Mouse (Mus musculus) common myeloid progenitor, adult 5-6 weeks (primary cell): Measurements from ENCODE around the gene 2200002D01Rik. TPM values are rescaled to one million over a fixed set of nuclear protein-coding genes. Genes with fewer than 3 reads are reported as not detected.

ENCODE experiments used
- ATAC-seq: replicated peaks from 2 replicates; pipeline ENCODE4 v1.8.0; 2016; ENCODE audit warnings: low read depth, mild to moderate bottlenecking, moderate TSS enrichment, inconsistent platforms; ENCODE audit not compliant: poor library complexity, severe bottlenecking
- total RNA-seq: library from RNA; stranded (forward); fragments of 200-1000, 187-1606 nt; gene quantifications from 2 replicates; pipeline ENCODE4 v1.2.3, GENCODE M21; 2017

2200002D01Rik gene
- total RNA-seq: 1.8 and 12.1 TPM in 2 replicates

DNA sequence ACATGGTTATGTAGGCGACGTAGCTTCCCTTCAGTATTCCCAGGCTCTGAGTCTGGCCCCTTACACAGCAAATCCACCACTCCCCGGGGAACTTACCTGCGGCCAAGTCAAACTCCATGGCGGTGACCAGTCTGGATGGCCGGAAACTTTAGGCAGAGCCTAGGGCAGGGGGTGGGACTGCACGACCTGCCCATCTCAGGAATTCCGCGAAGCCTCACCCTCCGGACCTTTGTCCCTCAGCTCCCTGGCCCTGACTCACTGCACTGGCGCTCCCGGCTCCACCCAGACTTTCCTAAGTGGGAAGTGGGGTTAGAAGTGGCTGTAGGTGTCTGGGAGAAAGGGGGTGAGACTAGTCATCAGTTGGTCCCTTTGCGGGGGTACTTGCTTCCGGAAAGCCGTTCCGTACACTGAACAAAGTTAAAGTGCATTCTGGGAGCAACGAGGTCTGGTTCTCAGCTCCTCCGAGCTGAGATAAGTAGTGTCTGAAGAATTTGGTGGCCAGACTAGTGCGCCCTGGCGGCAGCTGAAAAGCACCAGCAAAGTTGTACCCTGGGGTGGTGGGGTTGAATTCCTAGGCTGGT is at the start of gene 2200002D01Rik:
Gene 2200002D01Rik (minus strand): TSS at position 206 of the 581 bp plus-strand sequence.
- peak; percentile 34 for ATAC-seq

DNA sequence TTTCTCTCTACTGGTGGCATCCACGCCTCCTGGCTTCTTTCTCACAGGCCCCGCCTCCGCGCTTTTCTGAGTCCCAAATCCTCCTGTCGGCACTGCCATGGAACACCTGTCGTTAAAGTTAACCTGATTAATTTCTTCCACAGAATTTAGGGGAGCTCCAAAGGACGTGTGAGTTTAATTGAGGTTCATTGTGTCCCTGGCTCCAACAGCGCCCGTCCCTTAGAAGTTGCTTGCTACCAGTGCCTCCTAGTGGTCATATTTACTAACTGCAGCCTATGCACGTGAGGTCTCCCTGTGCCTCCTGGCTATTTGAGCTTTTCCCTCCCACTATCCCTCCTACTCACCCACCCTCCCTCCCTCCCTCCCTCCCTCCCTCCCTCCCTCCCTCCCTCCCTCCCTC is 48.7 kb upstream of the 2200002D01Rik start:
- ATAC-seq: peak; percentile 80

DNA sequence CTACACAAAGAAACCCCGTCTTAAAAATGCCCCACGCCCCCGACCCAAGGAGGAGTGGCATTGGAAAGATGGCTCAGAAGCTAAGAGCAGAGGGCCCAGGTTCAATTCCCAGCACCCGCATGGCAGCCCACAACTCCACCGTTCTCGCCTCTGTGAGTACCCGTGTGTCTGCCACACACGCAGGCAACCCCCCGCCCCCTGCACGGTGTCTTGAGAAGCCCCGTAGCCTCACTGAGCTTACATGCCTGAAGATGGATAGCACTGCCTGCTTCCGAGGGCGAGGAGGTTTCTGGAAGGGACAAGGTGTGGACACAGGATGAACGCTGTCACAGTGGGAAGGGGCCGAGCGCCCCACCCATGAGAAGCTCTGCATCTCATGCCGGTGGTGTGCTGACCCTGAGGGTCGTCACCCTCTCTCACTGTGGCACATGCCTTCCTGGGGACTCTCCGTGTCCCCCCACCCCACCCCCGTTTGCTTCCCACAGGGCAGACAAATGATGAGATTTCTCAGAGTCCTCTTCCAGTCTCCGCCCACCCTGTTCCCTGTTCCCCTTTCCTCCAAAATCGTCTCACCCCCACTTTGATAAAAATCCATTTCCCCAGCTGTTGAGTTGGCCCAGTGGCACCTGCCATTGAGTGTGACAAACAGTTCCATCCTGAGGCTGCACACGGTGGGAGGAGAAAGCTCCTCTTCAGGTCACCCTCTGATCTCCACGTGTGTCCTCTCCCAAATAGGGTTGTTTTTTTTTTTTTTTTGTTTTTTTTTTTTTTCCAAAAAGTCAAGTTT is 47.8 kb upstream of the 2200002D01Rik start:
- no peak for ATAC-seq

DNA sequence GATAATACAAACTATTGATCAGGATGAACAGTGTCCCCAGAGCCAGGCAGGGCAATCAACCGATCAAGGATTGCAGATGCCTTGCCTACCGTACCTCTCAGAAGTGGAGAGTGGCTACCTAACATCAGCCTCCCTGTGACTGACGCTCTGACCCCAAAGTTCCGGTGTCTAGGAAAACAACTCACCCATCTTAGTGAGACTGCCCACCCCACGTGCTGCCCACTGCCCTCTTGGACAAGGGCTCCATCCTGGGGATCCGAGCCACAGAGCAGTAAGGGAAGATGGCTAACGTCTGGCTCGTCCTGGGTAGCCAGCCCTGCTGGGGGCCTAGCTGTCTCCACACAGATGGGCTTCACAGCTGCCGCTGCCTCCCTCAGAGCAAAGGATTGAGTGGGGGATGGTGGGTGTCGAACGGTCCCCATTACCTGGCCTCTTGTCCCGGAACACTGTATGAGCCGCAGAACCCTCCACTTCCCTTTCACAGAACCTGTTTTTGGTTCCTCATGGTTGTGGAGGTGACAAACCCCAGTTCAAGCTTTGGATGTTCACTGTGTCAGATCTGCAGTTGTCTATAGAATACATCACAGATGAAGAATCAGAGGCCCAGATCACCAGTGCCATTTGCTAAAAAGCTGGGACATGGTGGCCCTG is 46.0 kb upstream of the 2200002D01Rik start:
- ATAC-seq: peak; percentile 28; the same call in 1 of the 2 replicates

DNA sequence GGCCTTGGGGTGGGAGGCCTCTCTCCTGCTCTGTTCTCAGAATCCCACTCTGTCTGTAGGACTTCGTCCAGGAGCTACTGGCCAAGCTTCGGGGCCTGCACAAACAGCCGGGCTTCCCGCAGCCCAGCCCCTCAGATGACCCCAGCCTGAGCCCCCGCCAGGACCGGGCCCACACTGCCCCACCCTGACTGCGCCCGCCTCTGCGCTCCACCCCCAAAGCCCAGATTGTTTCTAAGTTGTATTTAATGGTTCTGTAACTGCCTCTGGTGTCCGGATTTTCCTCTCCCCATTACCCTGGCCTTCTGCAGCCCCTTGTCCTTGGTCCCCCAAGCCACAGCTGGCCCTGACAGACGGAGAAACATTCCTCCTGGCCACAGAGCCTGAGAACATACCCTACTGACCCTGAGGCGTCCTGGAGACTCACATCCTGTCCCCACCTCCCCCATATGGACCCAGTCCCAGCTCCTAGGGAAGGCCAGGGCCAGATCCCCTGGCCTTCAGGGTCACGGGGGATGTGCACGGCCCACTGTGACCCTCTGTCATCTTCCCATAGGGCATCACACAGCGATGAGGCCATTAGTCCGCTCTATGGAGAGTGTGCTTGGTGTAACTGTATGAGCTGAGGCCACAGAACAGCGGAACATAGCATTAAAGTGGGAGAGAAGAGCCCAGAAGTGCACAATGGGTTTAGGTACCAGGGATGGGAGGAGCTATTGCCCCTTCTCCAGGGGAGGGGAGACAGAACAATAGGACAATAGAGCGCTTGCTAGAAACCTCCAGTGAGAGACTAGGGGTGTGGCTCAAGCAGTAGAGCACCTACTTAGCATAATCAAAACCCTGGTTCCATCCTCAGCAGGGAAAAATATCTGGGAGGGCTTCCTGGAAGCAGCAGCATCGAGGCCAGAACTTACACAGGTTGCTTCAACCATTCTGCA is 45.1 kb upstream of the 2200002D01Rik start:
- ATAC-seq: no peak

DNA sequence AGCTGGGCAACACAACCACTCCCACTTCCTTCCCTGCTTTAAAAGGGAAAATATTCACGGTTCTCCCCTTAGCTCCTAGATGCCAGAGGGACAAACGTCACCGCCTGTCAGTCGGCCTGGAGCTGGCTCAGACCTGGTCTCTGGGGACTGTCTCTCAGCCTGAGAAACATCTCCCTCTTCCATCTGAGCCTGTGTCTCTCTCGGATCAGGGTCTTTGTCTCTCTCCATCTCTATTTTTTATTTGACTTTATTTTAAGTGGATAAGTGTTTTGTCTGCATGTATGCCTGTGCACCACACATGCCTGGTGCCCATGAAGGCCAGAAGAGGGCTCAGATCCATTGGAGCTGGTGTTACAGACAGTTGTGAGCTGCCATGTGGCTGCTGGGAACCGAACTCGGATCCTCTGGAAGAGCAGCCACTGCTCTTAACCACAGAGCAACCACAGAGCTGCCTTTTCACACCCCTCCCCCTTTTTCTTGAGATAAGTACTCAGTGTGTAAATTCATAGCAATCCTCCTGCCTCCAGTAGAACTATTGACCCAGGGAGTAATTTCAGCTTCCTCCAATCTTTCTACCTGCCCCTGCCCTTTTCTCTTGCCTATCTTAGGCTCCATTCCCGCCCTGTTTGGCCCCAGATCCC is 44.3 kb upstream of the 2200002D01Rik start:
- ATAC-seq: no peak

DNA sequence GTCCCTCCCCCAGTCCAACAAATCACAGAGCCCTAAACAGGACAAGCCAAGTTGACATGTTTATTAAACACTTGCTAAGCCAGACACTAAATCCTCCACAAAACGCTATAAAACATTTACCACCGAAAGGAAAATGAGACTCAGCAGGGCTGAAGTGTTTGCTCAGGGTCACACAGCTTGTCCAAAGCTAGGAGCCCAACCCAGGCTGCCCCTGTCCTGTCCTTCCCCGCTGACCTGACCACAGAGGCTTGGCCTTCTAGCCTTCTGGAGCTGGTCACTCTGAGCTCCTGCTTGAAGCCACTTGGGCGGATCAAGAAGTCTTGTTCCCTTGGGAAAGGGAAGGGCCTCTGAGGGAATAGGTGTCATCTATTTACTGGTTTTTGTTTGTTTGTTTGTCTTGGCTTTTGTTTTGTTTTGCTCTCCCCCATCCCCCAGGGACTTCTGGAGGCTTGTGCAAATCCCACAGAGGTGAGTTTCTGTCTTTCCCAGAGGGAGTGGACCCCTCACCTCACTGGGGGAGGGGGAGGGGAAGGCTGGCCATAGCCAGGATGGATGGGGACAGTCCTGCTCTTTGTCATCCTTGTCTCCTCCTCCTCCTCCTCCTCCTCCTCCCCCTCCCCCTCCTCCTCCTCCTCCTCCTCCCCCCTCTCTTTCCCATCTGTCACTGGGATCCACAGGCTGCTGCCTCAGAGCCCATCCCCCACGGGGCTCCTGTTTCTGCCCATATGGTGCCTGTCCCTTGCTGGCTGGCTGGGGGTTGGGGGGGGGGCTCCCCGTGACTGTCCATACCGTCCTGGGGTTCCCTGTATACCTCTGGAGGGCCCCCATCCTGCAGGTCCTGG is 43.6 kb upstream of the 2200002D01Rik start:
- ATAC-seq: no peak

DNA sequence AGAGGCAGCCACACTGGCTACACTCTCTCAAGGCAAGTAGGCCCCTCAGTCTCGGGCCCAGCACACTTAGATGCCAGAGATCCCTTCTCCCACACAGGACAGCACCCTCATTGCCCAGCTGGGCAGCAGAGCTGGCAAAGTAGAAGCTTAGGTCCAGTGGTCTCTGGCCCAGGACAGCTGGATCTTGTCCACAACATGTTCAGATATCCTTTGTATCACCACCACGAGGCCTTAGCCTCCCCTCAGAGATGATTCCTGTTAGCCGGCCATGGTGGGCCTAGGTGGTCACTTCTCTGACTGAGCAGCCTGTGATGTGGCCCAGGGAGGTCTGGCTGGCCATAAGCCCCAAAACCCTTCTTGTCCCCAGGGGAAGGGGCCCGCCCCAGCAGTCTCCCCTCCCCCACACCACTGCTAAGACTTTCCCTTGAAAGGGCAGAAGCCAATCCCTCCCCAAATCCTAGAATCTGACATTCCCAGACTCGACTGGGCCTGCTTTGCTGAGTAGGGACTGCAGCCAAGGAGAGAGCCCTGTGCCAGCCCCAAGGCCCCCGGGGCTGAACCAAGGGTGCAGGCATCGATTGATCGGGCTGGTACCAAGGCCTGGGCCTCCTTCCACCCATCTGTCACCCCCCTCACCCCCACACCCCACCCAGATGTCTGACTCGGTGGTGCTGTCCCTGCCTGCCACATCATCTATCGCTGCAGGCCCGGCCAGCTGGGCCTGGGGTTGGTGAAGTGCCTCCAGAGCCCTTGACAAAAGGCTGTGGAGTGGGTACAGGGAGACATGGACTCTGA is 42.6 kb upstream of the 2200002D01Rik start:
- ATAC-seq: no peak

DNA sequence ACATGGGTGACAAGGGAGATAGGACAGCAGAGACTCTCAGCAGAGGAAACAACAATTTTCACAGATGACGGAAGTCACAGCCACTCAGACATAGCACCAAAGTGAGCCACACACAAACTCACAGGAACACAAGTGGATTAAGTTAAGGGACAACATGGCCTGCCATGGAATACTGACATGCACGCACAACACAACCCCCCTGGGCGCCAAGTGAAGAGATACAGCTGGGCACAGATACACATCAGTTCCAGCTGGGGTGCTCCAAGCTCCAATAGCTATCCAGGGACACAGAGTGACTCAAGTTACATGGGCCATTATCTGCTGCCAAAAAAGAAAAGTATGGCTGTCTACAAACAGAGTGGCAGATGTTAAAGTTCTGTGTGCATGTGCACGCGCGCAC is 41.6 kb upstream of the 2200002D01Rik start:
- no peak for ATAC-seq

DNA sequence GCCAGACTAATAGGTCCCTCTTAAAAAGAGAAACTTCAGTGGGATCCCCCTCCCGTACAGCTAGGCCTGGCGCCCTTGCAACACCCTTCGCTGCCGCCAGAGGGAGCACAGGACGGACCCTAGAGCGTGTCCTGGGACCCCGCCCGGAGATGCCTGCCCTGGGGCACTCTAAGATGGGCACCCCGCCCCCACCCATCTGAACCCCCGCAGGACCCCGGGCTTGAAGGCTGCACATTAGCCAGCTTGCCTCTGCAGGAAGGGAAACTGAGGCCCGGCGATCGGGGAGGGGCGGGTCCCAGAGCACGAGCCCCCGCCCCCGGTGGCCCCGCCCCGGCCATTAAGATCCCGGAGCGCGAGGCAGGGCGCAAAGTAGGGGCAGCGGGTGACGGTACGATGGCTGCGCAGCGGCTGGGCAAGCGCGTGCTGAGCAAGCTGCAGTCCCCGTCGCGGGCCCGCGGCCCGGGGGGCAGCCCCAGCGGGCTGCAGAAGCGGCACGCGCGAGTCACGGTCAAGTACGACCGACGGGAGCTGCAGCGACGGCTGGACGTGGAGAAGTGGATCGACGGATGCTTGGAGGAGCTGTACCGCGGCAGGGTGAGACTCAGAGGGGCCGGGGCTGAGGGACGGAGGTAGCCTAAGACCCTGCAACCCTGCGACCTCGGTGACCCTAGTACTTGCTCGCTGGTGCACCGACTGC is 40.8 kb upstream of the 2200002D01Rik start, which contains the start of gene Ppp1r14a:
Gene Ppp1r14a (plus strand): TSS at position 367 of the 697 bp plus-strand sequence.
- ATAC-seq: peak; percentile 70

DNA sequence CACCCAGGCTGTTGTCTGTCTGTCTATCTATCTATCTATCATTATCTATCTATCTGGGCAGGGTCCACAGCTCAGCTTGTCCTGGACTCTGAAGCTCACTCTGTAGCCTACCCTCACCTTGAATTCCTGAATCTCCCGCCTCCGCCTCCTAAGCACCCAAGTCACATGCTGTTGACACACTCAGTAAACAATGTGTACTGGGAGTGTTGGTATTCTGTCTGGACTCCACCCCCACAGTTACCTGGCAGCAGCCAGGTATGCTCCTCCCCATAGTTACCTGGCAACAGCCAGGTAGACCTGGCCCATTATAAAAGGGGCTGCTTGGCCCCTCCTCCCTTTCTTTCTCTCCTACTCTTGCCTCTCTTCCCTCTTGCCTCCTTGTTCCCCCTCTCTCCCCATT is 39.8 kb upstream of the 2200002D01Rik start:
- ATAC-seq: no peak

DNA sequence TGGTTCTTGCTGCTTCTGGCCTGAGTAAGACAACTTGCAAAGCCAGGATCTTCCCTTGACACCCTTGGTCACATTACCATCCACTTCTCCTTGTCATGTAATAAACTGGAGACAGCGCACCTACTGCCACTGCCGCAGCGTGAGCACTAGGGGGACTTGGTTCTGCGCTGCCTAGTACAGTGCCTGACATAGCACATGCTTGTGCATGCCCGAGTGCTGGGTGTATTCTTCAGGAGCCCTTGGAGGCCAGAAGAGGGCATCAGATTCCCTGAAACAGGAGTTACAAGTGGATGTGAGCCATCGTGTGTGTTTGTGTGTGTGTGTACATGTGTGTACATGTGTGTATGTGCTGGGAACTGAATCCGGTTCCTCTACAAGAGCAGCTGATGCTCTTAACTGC is 39.2 kb upstream of the 2200002D01Rik start:
- no peak for ATAC-seq

DNA sequence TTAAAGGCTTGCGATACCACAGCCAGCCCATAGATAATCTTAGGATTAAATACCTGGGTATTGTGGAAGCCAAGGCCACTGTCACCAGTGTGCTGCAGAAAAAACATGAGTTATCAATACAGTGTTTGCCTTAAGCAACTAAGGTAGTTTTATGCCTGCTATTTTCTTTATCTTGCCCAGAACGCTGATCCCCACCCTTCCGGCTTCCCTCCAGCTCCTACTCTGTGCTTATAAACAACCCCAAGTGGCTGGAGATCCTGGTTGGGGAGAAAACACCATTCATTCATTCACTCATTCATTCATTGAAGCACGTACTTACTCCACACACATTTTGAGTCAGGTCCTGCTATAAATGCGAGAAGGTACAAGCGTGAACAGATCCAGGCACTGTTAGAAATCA is 36.3 kb upstream of the 2200002D01Rik start:
- ATAC-seq: no peak

DNA sequence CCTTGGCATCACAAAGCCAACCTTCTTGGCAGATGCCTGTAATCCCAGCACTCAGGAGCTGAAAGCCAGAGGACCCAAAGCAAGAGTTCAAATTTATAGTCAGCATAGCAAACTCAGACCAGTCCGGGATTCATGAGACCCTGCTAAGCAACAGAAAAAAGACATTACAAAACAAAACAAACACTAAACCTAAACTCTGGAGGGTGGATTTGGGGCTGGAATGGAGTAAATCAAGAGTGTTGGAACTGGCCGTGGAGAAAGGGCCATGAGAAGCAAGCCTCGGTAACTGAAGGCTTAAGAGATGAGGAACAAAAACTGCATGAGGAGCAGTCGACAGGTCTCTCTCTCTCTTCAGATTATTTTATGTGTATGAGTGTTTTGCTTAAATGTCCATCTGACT is 35.6 kb upstream of the 2200002D01Rik start:
- no peak for ATAC-seq

DNA sequence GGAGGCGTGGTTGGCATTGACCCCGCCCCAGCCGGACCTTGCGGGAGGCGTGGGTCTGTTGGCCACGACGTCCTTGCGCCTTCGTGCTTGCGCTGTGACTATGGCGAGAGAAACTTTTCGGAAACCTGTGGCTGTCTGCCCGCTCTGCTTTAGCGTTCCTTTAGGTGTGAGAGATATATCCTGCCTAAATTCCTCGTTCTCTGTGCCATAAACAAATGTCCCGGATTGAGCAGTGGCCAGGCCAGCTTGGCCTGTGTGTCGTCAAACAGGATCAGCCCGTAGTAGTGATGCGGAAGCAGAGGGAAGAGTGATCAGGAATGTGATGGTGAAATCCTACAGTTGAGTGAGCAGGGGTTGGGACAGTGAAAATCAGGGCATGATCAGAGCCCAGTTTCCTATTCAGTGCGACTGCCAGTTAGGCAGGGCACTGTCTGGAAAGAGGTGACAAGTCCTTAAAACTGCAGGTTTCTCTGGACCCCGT is 33.8 kb upstream of the 2200002D01Rik start:
- ATAC-seq: peak; percentile 36; the same call in 1 of the 2 replicates

DNA sequence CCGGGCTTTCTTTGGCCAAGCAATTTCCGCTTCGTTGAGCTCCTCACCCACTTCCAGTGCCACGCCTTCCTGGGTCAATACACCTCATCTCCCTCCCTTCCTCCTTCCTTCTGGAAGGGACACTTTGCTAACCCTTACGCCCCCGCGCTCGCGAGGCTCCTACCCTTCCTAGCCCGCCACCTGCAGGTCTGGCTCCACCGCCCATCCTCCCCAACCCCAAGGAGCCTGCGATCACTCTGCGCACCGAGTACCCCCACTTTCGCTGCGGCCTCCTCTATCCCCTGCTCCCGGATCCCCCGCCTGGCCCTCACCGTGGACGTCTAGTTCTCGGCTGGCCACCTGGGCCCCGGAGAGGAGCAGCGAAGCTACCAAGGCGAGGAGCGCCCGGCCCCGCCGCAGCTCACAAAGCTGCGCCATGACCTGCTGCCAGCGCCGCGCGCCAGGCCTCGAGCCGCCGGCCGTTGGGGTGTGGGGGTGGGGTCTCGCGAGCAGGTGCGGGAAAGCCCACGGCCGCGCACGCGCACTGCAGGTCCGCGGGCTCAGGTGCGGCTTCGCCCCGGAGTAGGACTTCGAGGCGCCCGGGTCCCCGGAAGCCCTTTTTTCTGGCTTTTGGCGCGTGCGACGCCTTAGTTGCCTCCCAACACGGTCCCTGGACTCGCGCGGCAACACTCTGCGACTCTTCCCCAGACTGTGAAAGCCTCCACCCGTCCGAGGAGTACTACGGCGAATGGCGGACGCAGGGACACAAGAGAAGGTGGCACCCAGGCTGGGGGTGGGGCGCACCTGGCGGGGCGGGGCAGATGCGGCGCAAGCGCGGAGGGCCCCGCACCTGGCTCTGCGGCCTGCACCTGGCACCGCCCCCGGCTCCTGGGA is 33.2 kb upstream of the 2200002D01Rik start, which contains the start of gene Spint2:
Gene Spint2 (minus strand): TSS at position 712 of the 873 bp plus-strand sequence.
- peak; percentile 65 for ATAC-seq
